Mouse (Mus musculus): Measurements from ENCODE around the gene Erp29. TPM values are rescaled to one million over a fixed set of nuclear protein-coding genes. Genes with fewer than 3 reads are reported as not detected.

The Erp29 gene
- total and polyA plus RNA-seq, 3 experiments, result 204 to 258 (median 252) TPM

DNA sequence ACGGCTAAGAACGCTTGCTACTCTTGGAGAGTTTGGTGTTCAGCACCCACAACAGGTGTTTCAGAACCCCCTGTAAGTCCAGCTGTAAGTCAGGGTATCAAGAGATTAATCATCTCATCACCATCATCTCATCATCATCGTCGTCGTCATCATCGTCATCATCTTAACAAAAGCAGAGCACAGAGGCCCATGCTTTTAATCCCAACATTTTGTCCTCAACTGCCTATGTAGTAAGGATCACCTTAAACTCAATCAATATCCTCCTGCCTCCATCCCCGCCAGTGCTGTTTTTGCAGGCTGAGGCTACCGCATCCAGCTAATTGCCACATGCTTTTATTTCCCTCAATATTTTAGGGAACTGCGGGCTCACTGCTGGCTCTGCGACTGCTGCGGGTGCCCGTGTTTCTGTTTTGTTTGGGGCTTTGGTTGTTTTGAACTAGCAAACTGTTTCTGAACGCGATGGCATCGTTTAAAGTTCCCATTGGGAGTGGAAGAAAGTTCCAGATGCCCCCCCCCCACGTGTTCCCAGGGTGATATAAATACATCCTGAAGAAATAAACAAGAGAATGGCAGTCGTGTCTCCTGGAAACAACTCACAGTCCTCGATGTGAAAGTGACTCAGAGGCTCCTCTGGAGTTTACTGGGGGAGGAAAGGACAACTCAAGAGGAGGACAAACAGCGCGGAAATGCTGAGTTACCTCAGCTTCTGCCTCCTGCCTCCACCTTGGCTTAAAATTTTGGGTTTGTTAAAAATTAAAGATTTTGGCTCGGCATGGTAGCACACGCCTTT, 66.0 kb downstream of the Erp29 start:
- in situ Hi-C loops (cut with MboI; ENCODE audit: low pct_ligation_motif_present, low pct_unique_long_range_greater_than_20kb, low sequenced_read_pairs), result no loop called here
- dilution Hi-C loops (cut with MboI; ENCODE audit: extremely low pct_ligation_motif_present, extremely low pct_unique_long_range_greater_than_20kb, low sequenced_read_pairs), result no loop called here

DNA sequence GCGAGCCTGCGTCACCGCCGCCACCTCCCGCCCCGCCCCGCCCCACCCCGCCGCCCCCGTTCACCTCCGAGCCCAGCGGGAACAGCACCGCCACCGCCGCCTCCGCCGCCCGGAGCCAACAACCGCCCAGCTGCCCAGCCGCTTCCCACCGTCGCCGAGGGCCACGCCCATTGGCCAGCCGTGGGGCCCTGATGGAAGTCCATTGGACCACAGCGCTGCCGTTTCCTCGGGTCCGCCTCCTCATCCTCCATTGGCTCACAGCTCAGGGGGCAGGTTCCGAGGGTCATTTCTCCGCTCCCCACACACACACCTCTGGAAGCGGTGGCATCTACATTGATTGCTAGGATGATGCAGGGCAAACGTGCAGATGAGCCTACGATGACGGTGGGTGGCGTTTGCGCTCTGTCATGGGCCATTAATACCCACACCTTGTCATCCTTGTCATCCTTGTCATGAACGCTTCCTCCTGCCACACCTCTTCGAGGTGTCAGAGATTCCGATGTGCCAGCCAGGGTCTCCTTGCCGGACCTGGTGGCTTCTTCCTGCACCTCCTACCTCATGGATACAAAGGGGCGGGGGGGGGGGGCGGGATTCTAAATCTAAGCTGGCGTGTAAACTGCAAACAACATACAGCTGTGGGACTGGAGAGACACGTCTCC, 66.7 kb downstream of the Erp29 start, which contains the start of gene Trafd1:
Gene Trafd1 (minus strand): TSS at position 172 of the 659 bp plus-strand sequence.
- Histone ChIP-seq H3K27ac (ENCODE audit: insufficient read depth, low read depth) (peak within 1 kb of the TSS; percentile 85), H3K4me2 (ENCODE audit: insufficient read depth, low read depth, poor library complexity, severe bottlenecking) (peak within 1 kb of the TSS; percentile 82), H3K4me3 (replicated peaks in 1 of 3; ENCODE audit: low read depth in 2 of 3, low read length in 2 of 3, poor library complexity in 1 of 3) (peak within 1 kb of the TSS; percentile 62 to 98 (median 83)), H3K27me3 (replicated peaks) (no peaks in the 10 kb centered on the region), H3K9ac (ENCODE audit: insufficient read depth, low read depth) (peak within 1 kb of the TSS; percentile 82), H3K79me2 (replicated peaks; ENCODE audit: control insufficient read depth, extremely low read depth, insufficient read depth, poor library complexity, severe bottlenecking) (peaks cover 19% of the 10 kb centered on the region), H3K4me1 (ENCODE audit: control insufficient read depth in 1 of 2, insufficient read depth in 2 of 2) (peaks cover 11 to 41% of the 10 kb centered on the region in 2 experiments), H3K36me3 (replicated peaks in 1 of 2; ENCODE audit: control insufficient read depth in 1 of 2, insufficient read depth in 1 of 2, low read length in 1 of 2) (peaks cover 17 to 25% of the 10 kb centered on the region in 2 experiments), H3K9me3 (replicated peaks; ENCODE audit: low read length) (peaks cover 7% of the 10 kb centered on the region)
- in situ Hi-C loops (cut with MboI; ENCODE audit: low pct_ligation_motif_present, low pct_unique_long_range_greater_than_20kb, low sequenced_read_pairs), result no loop called here
- DNase-seq (ENCODE audit: extremely low read depth), result peak; percentile 89
- dilution Hi-C loops (cut with MboI; ENCODE audit: extremely low pct_ligation_motif_present, extremely low pct_unique_long_range_greater_than_20kb, low sequenced_read_pairs), result no loop called here
- TF ChIP-seq IRF4 (IDR thresholded peaks at IDR 0.05; ENCODE audit: low read depth, low read length), result no peak
- no peak for TF ChIP-seq ZNF384 (IDR thresholded peaks at IDR 0.05; ENCODE audit: low read depth, low read length)
- no peak for TF ChIP-seq MAX (IDR thresholded peaks at IDR 0.05; ENCODE audit: low read length)
- peak; percentile 15; the same call in 1 of the 2 replicates for TF ChIP-seq UBTF (IDR thresholded peaks at IDR 0.05; ENCODE audit: low read depth, low read length)
- no peak for TF ChIP-seq USF2 (conservative IDR thresholded peaks at IDR 0.05; ENCODE audit: low read depth, low read length)
- 0 out of 2 replicates have a peak, but pooled peaks have one; percentile 26 for TF ChIP-seq ZMIZ1 (IDR thresholded peaks at IDR 0.05; ENCODE audit: low read depth, low read length)
- TF ChIP-seq MXI1 (IDR thresholded peaks at IDR 0.05; ENCODE audit: low read depth, low read length), result no peak
- no peak for TF ChIP-seq E2F4 (IDR thresholded peaks at IDR 0.05; ENCODE audit: insufficient replicate concordance, low read depth, low read length)
- TF ChIP-seq RAD21 (IDR thresholded peaks at IDR 0.05; ENCODE audit: low read depth, low read length), result no peak
- TF ChIP-seq GABPA (IDR thresholded peaks at IDR 0.05; ENCODE audit: insufficient replicate concordance, low read depth, low read length), result no peak
- peak; percentile 16; the same call in 1 of the 2 replicates for TF ChIP-seq HCFC1 (IDR thresholded peaks at IDR 0.05; ENCODE audit: low read depth, low read length)
- no peak for TF ChIP-seq POLR2AphosphoS2 (IDR thresholded peaks at IDR 0.05; ENCODE audit: low read depth, low read length)
- peak; percentile 49; the same call in 1 of the 2 replicates for TF ChIP-seq ELF1 (IDR thresholded peaks at IDR 0.05; ENCODE audit: low read depth, low read length)
- no peak for TF ChIP-seq JUND (conservative IDR thresholded peaks at IDR 0.05; ENCODE audit: low read depth, low read length)
- no peak for TF ChIP-seq ZKSCAN1 (IDR thresholded peaks at IDR 0.05; ENCODE audit: borderline replicate concordance, low read depth, low read length)
- TF ChIP-seq BHLHE40 (IDR thresholded peaks at IDR 0.05; ENCODE audit: low read depth, low read length), result no peak
- TF ChIP-seq PAX5 (IDR thresholded peaks at IDR 0.05; ENCODE audit: low read length), result no peak
- no peak for TF ChIP-seq ETS1 (conservative IDR thresholded peaks at IDR 0.05; ENCODE audit: low read depth, low read length)
- TF ChIP-seq CHD2 (IDR thresholded peaks at IDR 0.05; ENCODE audit: low read length), result peak; percentile 59; the same call in 1 of the 2 replicates
- TF ChIP-seq MAZ (IDR thresholded peaks at IDR 0.05; ENCODE audit: low read depth, low read length), result 0 out of 2 replicates have a peak, but pooled peaks have one; percentile 14
- no peak for TF ChIP-seq SMC3 (IDR thresholded peaks at IDR 0.05; ENCODE audit: low read depth, low read length)
- TF ChIP-seq TBP (conservative IDR thresholded peaks at IDR 0.05; ENCODE audit: low read depth, low read length), result 0 out of 2 replicates have a peak, but pooled peaks have one; percentile 41
- no peak for TF ChIP-seq MAFK (IDR thresholded peaks at IDR 0.05; ENCODE audit: insufficient replicate concordance, low read length)
- TF ChIP-seq SIN3A (IDR thresholded peaks at IDR 0.05; ENCODE audit: low read length), result no peak
- TF ChIP-seq CTCF (conservative IDR thresholded peaks at IDR 0.05 in 1 of 2, IDR thresholded peaks at IDR 0.05 in 1 of 2; ENCODE audit: low read depth in 2 of 2, low read length in 2 of 2), result no peak
- TF ChIP-seq MYC (IDR thresholded peaks at IDR 0.05; ENCODE audit: low read depth, low read length), result no peak
- TF ChIP-seq JUN (IDR thresholded peaks at IDR 0.05; ENCODE audit: insufficient read depth, low read depth, low read length), result no peak
- TF ChIP-seq TCF12 (IDR thresholded peaks at IDR 0.05; ENCODE audit: low read depth, low read length), result peak; percentile 84

More for the DNA sequence above, 66.0 kb downstream of the Erp29 start:
- DNase-seq (ENCODE audit: extremely low read depth), result no peak
- Histone ChIP-seq H3K4me1 (ENCODE audit: control insufficient read depth in 1 of 2, insufficient read depth in 2 of 2) (peaks cover 11 to 39% of the 10 kb centered on the region in 2 experiments), H3K4me3 (replicated peaks in 1 of 3; ENCODE audit: low read depth in 2 of 3, low read length in 2 of 3, poor library complexity in 1 of 3) (no peak overlapping the region), H3K4me2 (ENCODE audit: insufficient read depth, low read depth, poor library complexity, severe bottlenecking) (peak overlapping the region; percentile 39), H3K27me3 (replicated peaks) (no peaks in the 10 kb centered on the region), H3K36me3 (replicated peaks in 1 of 2; ENCODE audit: control insufficient read depth in 1 of 2, insufficient read depth in 1 of 2, low read length in 1 of 2) (peaks cover 10 to 17% of the 10 kb centered on the region in 2 experiments), H3K79me2 (replicated peaks; ENCODE audit: control insufficient read depth, extremely low read depth, insufficient read depth, poor library complexity, severe bottlenecking) (peaks cover 19% of the 10 kb centered on the region), H3K9me3 (replicated peaks; ENCODE audit: low read length) (no peaks in the 10 kb centered on the region), H3K9ac (ENCODE audit: insufficient read depth, low read depth) (no peak overlapping the region; the same call in 1 of the 2 replicates), H3K27ac (ENCODE audit: insufficient read depth, low read depth) (no peak overlapping the region)
- TF ChIP-seq JUN (IDR thresholded peaks at IDR 0.05; ENCODE audit: insufficient read depth, low read depth, low read length) (no peak), KAT2A (IDR thresholded peaks at IDR 0.05; ENCODE audit: insufficient replicate concordance, low read length) (no peak), NELFE (IDR thresholded peaks at IDR 0.05; ENCODE audit: low read depth, low read length) (no peak), SIN3A (IDR thresholded peaks at IDR 0.05; ENCODE audit: low read length) (no peak)
